Mouse (Mus musculus) midbrain, postnatal 0 days (tissue): ENCODE measurements at regions not wholly inside any gene's neighbourhood (a gene's known extent, or its start where the extent isn't known, plus 50 kb on each side); places are given as distances from the start of the nearest gene placed in this dataset.

Experiments used
- ATAC-seq: fragments of 200-750 bp; cut with Nextera tagmentation; 2 replicates; pipeline ENCODE4 v1.8.0; 2017; ENCODE audit warnings: moderate number of reproducible peaks, mild to moderate bottlenecking, moderate TSS enrichment, moderate library complexity; ENCODE audit not compliant: low FRiP score
- DNase-seq: peaks from one replicate; pipeline ENCODE4 v3.0.0-alpha.2; 2015; ENCODE audit warnings: low spot score
- H3K27ac ChIP-seq: fragments of 300-500 bp; sonication (generic); 2 replicates; pipeline ENCODE4 v1.5.1; 2014; ENCODE audit warnings: low read depth, mild to moderate bottlenecking, low read length, mixed read lengths
- H3K27me3 ChIP-seq: fragments of 300-500 bp; sonication (generic); 2 replicates; pipeline ENCODE4 v1.6.1; 2014; ENCODE audit warnings: low read length, control low read depth, mixed read lengths; ENCODE audit not compliant: insufficient read depth
- H3K36me3 ChIP-seq: fragments of 300-500 bp; sonication (generic); 2 replicates; pipeline ENCODE4 v1.6.1; 2014; ENCODE audit warnings: low read length, control low read depth, mixed read lengths; ENCODE audit not compliant: insufficient read depth
- H3K4me1 ChIP-seq: fragments of 300-500 bp; sonication (generic); 2 replicates; pipeline ENCODE4 v1.6.1; 2014; ENCODE audit warnings: mild to moderate bottlenecking, control low read depth, antibody characterized with exemption, low read length, mixed read lengths; ENCODE audit not compliant: insufficient read depth
- H3K4me2 ChIP-seq: fragments of 300-500 bp; sonication (generic); 2 replicates; pipeline ENCODE4 v1.6.1; 2014; ENCODE audit warnings: low read depth, mild to moderate bottlenecking, low read length, mixed read lengths; ENCODE audit not compliant: poor library complexity, severe bottlenecking
- H3K4me3 ChIP-seq: fragments of 300-500 bp; sonication (generic); 2 replicates; pipeline ENCODE4 v1.5.1; 2014; ENCODE audit warnings: low read depth, mild to moderate bottlenecking, low read length, moderate library complexity
- H3K9ac ChIP-seq: fragments of 300-500 bp; sonication (generic); replicated peaks from 2 replicates; pipeline ENCODE4 v1.6.1; 2014; ENCODE audit warnings: mild to moderate bottlenecking, low read length, moderate library complexity, mixed read lengths; ENCODE audit not compliant: poor library complexity, severe bottlenecking
- H3K9me3 ChIP-seq: fragments of 300-500 bp; sonication (generic); 2 replicates; pipeline ENCODE4 v1.6.1; 2016; ENCODE audit warnings: low read length, control low read depth
- CTCF ChIP-seq: IDR thresholded peaks from 2 replicates; pipeline ENCODE4 v1.5.1; 2016; ENCODE audit warnings: antibody characterized with exemption, mild to moderate bottlenecking
- WGBS: fragments of 180-500 bp; shearing (Covaris S2); extraction: QIAGEN DNeasy Blood & Tissue Kit; methylation state at CpG from one replicate; pipeline ENCODE4 v1.1.7; 2014; 5-methylcytosine and 5-hydroxymethylcytosine counted together

- Histone ChIP-seq H3K36me3 (no peaks in the 10 kb centered on the region), H3K27me3 (no peaks in the 10 kb centered on the region), H3K4me3 (no peak overlapping the region), H3K9me3 (no peaks in the 10 kb centered on the region), H3K4me1 (no peaks in the 10 kb centered on the region), H3K27ac (no peak overlapping the region), H3K9ac (no peak overlapping the region), H3K4me2 (no peak overlapping the region)
- no peak for DNase-seq
- TF ChIP-seq CTCF: no peak
- ATAC-seq: no peak
- WGBS: 94% methylated on average over 8 of the region's 8 CpGs
Measured at GRCm38 (mm10) chr13:44386767-44387166, 342.5 kb upstream of the Jarid2 start.

GRCm38 (mm10) chr13:44389696-44390095 lies 339.6 kb upstream of the Jarid2 start:
- no peak overlapping the region for H3K9ac ChIP-seq
- TF ChIP-seq CTCF: no peak
- ATAC-seq (no peak), DNase-seq (no peak)
- H3K4me2 ChIP-seq: no peak overlapping the region
- H3K9me3 ChIP-seq: no peaks in the 10 kb centered on the region
- WGBS: 83% methylated on average over 5 of the region's 5 CpGs
- no peaks in the 10 kb centered on the region for H3K27me3 ChIP-seq
- H3K4me1 ChIP-seq: no peaks in the 10 kb centered on the region
- H3K36me3 ChIP-seq: no peaks in the 10 kb centered on the region
- H3K4me3 ChIP-seq: no peak overlapping the region
- H3K27ac ChIP-seq: no peak overlapping the region

DNA sequence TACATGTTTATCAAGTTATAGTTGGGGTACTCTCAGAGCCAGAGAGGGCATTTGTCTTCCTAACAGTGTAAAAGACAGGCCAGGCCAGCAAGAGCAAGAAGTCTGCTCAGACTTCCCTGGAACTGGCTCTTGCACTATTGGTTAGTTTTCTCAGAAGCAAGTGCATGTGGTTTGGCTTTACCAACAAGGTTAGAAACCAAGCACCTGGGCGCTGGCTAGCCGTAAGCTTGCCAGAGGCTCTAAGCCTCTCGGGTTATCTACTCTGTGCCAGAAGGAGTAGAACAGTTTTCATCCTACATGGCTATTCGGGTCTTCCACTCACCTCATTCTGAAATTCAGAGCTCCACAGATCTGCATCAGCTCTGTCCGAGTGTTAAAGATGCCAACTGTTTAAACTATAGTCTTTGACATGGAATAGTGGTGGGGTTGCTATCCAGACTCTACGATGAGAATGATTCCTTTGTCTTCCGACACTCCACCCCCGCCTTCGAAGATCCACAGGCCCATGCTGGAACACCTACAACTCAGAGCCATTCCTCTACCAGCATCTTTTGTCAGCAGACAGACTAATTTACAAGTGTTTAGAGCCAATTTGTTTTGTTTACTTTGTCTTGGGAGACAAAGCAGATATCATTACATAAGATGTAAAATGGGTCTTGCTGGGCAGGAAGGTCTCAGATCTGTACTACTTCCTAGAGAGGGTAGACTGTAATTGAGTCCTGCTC lies 338.4 kb upstream of the Jarid2 start:
- Histone ChIP-seq H3K9ac (no peak overlapping the region), H3K27ac (no peak overlapping the region), H3K9me3 (no peaks in the 10 kb centered on the region), H3K4me3 (no peak overlapping the region), H3K36me3 (no peaks in the 10 kb centered on the region), H3K27me3 (no peaks in the 10 kb centered on the region), H3K4me2 (no peak overlapping the region), H3K4me1 (no peaks in the 10 kb centered on the region)
- WGBS: 89% methylated on average over 9 of the region's 9 CpGs
- DNase-seq (no peak), ATAC-seq (no peak)
- no peak for TF ChIP-seq CTCF

DNA sequence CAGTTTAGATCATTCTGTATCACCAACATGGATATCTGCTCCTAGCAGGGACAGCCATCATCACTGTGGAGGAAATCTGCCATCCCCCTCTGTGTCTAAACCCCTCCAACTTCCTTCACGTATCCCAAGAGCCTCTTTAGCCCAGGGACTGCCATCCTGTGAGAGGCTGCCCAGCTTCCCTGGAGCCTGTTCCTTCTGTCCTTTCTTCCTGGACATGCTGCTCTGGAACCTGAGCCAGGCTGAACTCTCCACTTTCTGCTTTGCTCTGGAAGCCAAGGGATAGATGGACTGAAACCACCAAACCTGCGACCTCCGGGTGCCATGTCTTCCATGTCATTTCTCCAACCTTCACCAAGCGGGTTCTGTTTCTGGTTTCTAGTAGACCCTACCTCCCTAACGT lies 335.3 kb upstream of the Jarid2 start:
- Histone ChIP-seq H3K4me2 (no peak overlapping the region), H3K9ac (no peak overlapping the region), H3K36me3 (no peaks in the 10 kb centered on the region), H3K9me3 (no peaks in the 10 kb centered on the region), H3K4me1 (no peaks in the 10 kb centered on the region), H3K4me3 (no peak overlapping the region), H3K27ac (no peak overlapping the region), H3K27me3 (no peaks in the 10 kb centered on the region)
- no peak for ATAC-seq
- TF ChIP-seq CTCF: no peak
- DNase-seq: no peak
- 95% methylated on average over 5 of the region's 5 CpGs for WGBS

GRCm38 (mm10) chr13:44398613-44399369 lies 330.5 kb upstream of the Jarid2 start:
- DNase-seq: peak; percentile 56
- no peak overlapping the region for H3K9ac ChIP-seq
- no peak for TF ChIP-seq CTCF
- H3K36me3 ChIP-seq: no peaks in the 10 kb centered on the region
- H3K4me3 ChIP-seq: no peak overlapping the region
- no peaks in the 10 kb centered on the region for H3K9me3 ChIP-seq
- ATAC-seq: no peak
- no peak overlapping the region for H3K4me2 ChIP-seq
- WGBS: 92% methylated on average over 15 of the region's 15 CpGs
- no peaks in the 10 kb centered on the region; the same call in 1 of the 2 replicates for H3K4me1 ChIP-seq
- H3K27me3 ChIP-seq: no peaks in the 10 kb centered on the region
- no peak overlapping the region for H3K27ac ChIP-seq

DNA sequence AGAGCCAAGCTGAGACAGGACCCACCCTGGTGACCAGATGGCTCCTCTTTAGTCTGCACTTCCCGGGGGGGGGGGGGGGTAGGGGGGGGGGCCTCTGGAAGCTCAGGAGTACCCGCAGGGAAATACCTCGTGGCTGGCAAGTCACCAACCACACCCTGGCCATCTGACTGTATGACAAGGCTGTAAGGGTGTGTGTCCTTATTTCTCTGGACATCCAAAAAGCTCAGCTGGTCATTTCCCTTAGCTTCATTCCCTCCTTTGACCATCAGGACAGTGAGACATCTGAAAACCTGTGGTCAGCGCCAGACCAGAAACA lies 329.9 kb upstream of the Jarid2 start:
- H3K9ac ChIP-seq: no peak overlapping the region
- WGBS: 59% methylated on average over 4 of the region's 4 CpGs
- no peaks in the 10 kb centered on the region for H3K27me3 ChIP-seq
- no peaks in the 10 kb centered on the region for H3K36me3 ChIP-seq
- TF ChIP-seq CTCF: no peak
- no peak overlapping the region for H3K4me3 ChIP-seq
- no peaks in the 10 kb centered on the region for H3K9me3 ChIP-seq
- H3K27ac ChIP-seq: no peak overlapping the region
- H3K4me2 ChIP-seq: no peak overlapping the region
- ATAC-seq: no peak
- H3K4me1 ChIP-seq: no peaks in the 10 kb centered on the region; the same call in 1 of the 2 replicates
- no peak for DNase-seq
